Mouse (Mus musculus): ENCODE measurements at regions not wholly inside any gene's neighbourhood (a gene's known extent, or its start where the extent isn't known, plus 50 kb on each side); places are given as distances from the start of the nearest gene placed in this dataset.

DNA sequence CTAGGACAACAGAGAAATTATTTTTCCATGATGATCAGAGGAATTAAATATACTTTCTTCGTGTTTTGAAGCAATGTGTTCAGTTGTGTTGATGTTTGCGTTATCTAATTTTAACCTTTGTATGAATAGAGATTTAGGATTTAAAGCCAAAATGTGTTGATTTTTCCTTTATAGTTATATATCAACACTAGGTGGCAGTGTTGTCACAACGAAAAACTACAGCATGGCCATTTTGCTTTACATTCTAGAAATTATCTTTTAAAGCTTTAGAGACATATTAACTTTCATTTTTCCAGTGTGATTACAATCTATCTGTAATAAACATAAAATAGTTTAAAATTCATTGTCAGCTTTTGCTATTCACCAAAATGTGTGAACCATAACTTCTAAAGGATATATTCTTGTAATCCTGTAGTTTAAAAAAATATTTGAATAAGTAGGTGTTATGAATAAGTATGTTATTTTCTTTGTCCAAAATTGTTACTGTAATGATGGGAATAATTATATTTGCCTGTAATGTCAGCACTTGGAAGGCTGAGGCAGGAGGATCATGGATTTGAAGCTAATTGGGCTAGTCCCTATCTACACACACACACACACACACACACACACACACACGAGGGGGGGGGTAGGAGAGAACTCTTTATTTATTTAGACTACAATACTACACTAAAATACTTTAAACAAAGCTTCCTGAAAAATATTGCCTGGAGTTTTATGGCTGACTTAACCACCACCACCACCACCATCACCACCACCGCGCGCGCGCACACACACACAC lies 95.2 kb upstream of the Defb41 start:
- Histone ChIP-seq H3K9me3 (no peaks in the 10 kb centered on the region), H3K27me3 (no peaks in the 10 kb centered on the region), H3K4me1 (replicated peaks) (no peaks in the 10 kb centered on the region), H3K36me3 (no peaks in the 10 kb centered on the region), H3K9ac (no peak overlapping the region), H3K27ac (replicated peaks) (no peak overlapping the region), H3K4me2 (no peak overlapping the region), H3K4me3 (no peak overlapping the region)
- 64% methylated on average over 9 of the region's 9 CpGs for WGBS
- ATAC-seq (ENCODE audit: low FRiP score, low read depth), result no peak

DNA sequence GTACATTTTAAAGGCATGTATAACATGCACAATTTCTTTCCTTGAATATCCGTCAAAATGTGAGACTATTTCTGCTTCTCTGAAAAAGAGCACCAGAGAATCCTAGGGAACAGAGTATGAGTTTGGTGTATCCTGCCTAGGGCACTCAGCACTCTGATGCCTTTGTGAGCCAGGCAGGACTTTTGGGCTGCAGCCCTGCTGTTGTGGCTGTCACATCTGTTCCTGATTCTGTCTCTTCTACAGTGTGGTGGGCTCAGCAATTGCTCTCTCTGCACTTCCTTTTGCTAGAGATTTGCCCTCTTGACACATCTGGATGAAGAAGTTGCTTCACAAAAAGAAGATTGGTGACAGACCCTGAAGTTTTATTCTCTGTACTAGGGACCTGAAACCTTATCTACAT lies 73.9 kb upstream of the Defb41 start:
- WGBS, result 97% methylated on average over 1 of the region's 1 CpGs
- H3K4me2 ChIP-seq, result no peak overlapping the region

More for the DNA sequence above, 73.9 kb upstream of the Defb41 start:
- Histone ChIP-seq H3K9me3 (no peaks in the 10 kb centered on the region), H3K4me1 (replicated peaks) (no peaks in the 10 kb centered on the region), H3K36me3 (no peaks in the 10 kb centered on the region), H3K27me3 (no peaks in the 10 kb centered on the region), H3K9ac (no peak overlapping the region), H3K4me3 (no peak overlapping the region), H3K27ac (replicated peaks) (no peak overlapping the region)
- ATAC-seq (ENCODE audit: low FRiP score, low read depth), result no peak
